Mouse (Mus musculus): ENCODE measurements around the gene Myf5. TPM values are rescaled to one million over a fixed set of nuclear protein-coding genes. Genes with fewer than 3 reads are reported as not detected.

The Myf5 gene
- not detected for total RNA-seq (2021)
- long read RNA-seq, experiment 1, result 0 reads
- long read RNA-seq, experiment 2, result 0 reads

- no peak for DNase-seq
These were observed at the start of gene Myf5 for GRCm38 (mm10) chr10:107485870-107486269. Gene Myf5, minus strand, starts transcription at chr10:107486134.

GRCm38 (mm10) chr10:107528758-107529157, 42.8 kb upstream of the Myf5 start:
- no peak for DNase-seq

GRCm38 (mm10) chr10:107519216-107519615, 33.3 kb upstream of the Myf5 start:
- no peak for DNase-seq

- DNase-seq, result no peak
These were observed 30.7 kb upstream of the Myf5 start for GRCm38 (mm10) chr10:107516641-107517040.

GRCm38 (mm10) chr10:107514735-107515134, 28.8 kb upstream of the Myf5 start:
- no peak for DNase-seq

GRCm38 (mm10) chr10:107506397-107506796, 20.5 kb upstream of the Myf5 start:
- DNase-seq, result no peak

- DNase-seq, result peak; percentile 17 to 29
These were observed 17.5 kb upstream of the Myf5 start for GRCm38 (mm10) chr10:107503430-107503829.

GRCm38 (mm10) chr10:107502193-107502592, 16.3 kb upstream of the Myf5 start:
- no peak for DNase-seq

GRCm38 (mm10) chr10:107499656-107500055, 13.7 kb upstream of the Myf5 start:
- peak; percentile 41 to 50 for DNase-seq

- DNase-seq, result no peak
These were observed 10.5 kb upstream of the Myf5 start for GRCm38 (mm10) chr10:107496402-107496801.

- no peak for DNase-seq
These were observed 8.6 kb upstream of the Myf5 start, which contains the start of gene Myf6 for GRCm38 (mm10) chr10:107494568-107494967. Gene Myf6, minus strand, starts transcription at chr10:107494737.

GRCm38 (mm10) chr10:107493580-107494474, 7.9 kb upstream of the Myf5 start:
- no peak for DNase-seq

- DNase-seq, result peak in 1 of 2 experiments; percentile 9
These were observed 7.1 kb upstream of the Myf5 start for GRCm38 (mm10) chr10:107492867-107493579.

- no peak for DNase-seq
These were observed 2.9 kb upstream of the Myf5 start for GRCm38 (mm10) chr10:107488654-107489315.

GRCm38 (mm10) chr10:107486770-107487169, 836 bp upstream of the Myf5 start:
- DNase-seq, result no peak

GRCm38 (mm10) chr10:107484050-107484449, 1.9 kb downstream of the Myf5 start:
- DNase-seq, result no peak

- no peak for DNase-seq
These were observed 12.4 kb downstream of the Myf5 start for GRCm38 (mm10) chr10:107473497-107473896.

- no peak for DNase-seq
These were observed 14.2 kb downstream of the Myf5 start for GRCm38 (mm10) chr10:107471712-107472111.

GRCm38 (mm10) chr10:107467819-107468218, 18.1 kb downstream of the Myf5 start:
- no peak for DNase-seq

- no peak for DNase-seq
These were observed 36.2 kb downstream of the Myf5 start for GRCm38 (mm10) chr10:107449496-107450330.

GRCm38 (mm10) chr10:107442781-107443180, 43.2 kb downstream of the Myf5 start:
- DNase-seq, result peak; percentile 3 to 55

GRCm38 (mm10) chr10:107436967-107437366, 49.0 kb downstream of the Myf5 start:
- DNase-seq, result no peak

All from heart, adult 18-20 months (tissue).